Mouse (Mus musculus) liver, embryonic 14.5 days (tissue): Measurements from ENCODE around the gene Ppp1r12a. TPM values are rescaled to one million over a fixed set of nuclear protein-coding genes. Genes with fewer than 3 reads are reported as not detected.
A peak's percentile ranks its signal among the peaks of the same experiment; 100 is the strongest.

Experiments used
- ATAC-seq: fragments of 200-750 bp; cut with Nextera tagmentation; 2 replicates; pipeline ENCODE4 v1.8.0; 2017; ENCODE audit warnings: moderate number of reproducible peaks, mild to moderate bottlenecking, moderate library complexity; ENCODE audit not compliant: insufficient read depth
- DNase-seq, 3 experiments: peaks; one replicate each; pipeline ENCODE4 v3.0.0-alpha.2; 2012 to 2013; ENCODE audit warnings: low read depth in 3 of 3, low spot score in 3 of 3
- H3K27ac ChIP-seq: fragments of 300-500 bp; sonication (generic); 2 replicates; pipeline ENCODE4 v1.5.1; 2014; ENCODE audit warnings: moderate library complexity, mild to moderate bottlenecking, control low read depth, inconsistent platforms
- H3K27me3 ChIP-seq: fragments of 300-500 bp; sonication (generic); 2 replicates; pipeline ENCODE4 v1.6.1; 2014; ENCODE audit warnings: mild to moderate bottlenecking, low read length, moderate library complexity; ENCODE audit not compliant: control insufficient read depth, insufficient read depth
- H3K36me3 ChIP-seq: fragments of 300-500 bp; sonication (generic); replicated peaks from 2 replicates; pipeline ENCODE4 v1.6.1; 2014; ENCODE audit warnings: low read depth; ENCODE audit not compliant: control insufficient read depth, insufficient read depth
- H3K4me1 ChIP-seq, 2 experiments: fragments of 200-500 bp in 1 of 2; fragments of 300-500 bp in 1 of 2; sonication (generic) in 1 of 2; replicated peaks; 2 replicates each; pipeline ENCODE4 v1.6.1; 2012 to 2014; ENCODE audit warnings: antibody characterized with exemption in 1 of 2, inconsistent platforms in 1 of 2, low read length in 1 of 2; ENCODE audit not compliant: control insufficient read depth in 2 of 2, insufficient read depth in 2 of 2
- H3K4me2 ChIP-seq: fragments of 300-500 bp; sonication (generic); 2 replicates; pipeline ENCODE4 v1.6.1; 2014; ENCODE audit warnings: low read depth, mild to moderate bottlenecking, control low read depth, moderate library complexity
- H3K4me3 ChIP-seq, 2 experiments: fragments of 200-500 bp in 1 of 2; fragments of 300-500 bp in 1 of 2; sonication (generic) in 1 of 2; 2 replicates each; pipeline ENCODE4 v1.5.1; 2012 to 2014; ENCODE audit warnings: low read depth in 2 of 2, low read length in 2 of 2, mild to moderate bottlenecking in 2 of 2, control low read depth in 1 of 2, inconsistent platforms in 1 of 2, moderate library complexity in 1 of 2; ENCODE audit not compliant: insufficient read depth in 1 of 2
- H3K9ac ChIP-seq: fragments of 300-500 bp; sonication (generic); replicated peaks from 2 replicates; pipeline ENCODE4 v1.6.1; 2014; ENCODE audit warnings: mild to moderate bottlenecking, control low read depth, moderate library complexity
- H3K9me3 ChIP-seq: fragments of 300-500 bp; sonication (generic); 2 replicates; pipeline ENCODE4 v1.6.1; 2016; ENCODE audit warnings: low read length, mixed read lengths; ENCODE audit not compliant: control insufficient read depth
- CTCF ChIP-seq: IDR thresholded peaks from 2 replicates; pipeline ENCODE4 v1.5.1; 2016; ENCODE audit warnings: antibody characterized with exemption, low read depth, control low read depth
- EP300 ChIP-seq: IDR thresholded peaks from 2 replicates; pipeline ENCODE4 v1.6.1; 2016; ENCODE audit warnings: antibody characterized with exemption, low read depth
- WGBS: fragments of 180-500 bp; shearing (Covaris S2); extraction: QIAGEN DNeasy Blood & Tissue Kit; methylation state at CpG from one replicate; pipeline ENCODE4 v1.1.7; 2014; ENCODE audit not compliant: insufficient replicate concordance; 5-methylcytosine and 5-hydroxymethylcytosine counted together
- polyA plus RNA-seq, 2 experiments: library from polyadenylated mRNA; depleted of rRNA in 1 of 2; stranded (reverse) in 1 of 2; unstranded in 1 of 2; fragments of >200 nt; fragmentation: Nextera tagmentation in 1 of 2; extraction: Ambion mirVana in 1 of 2; gene quantifications; 2 replicates each; pipeline versions ENCODE4 v1.2.1 to v1.2.3; 2012 to 2014

Gene Ppp1r12a
- polyA plus RNA-seq, 2 experiments, result 18.7 to 27.2 TPM

- H3K9me3 ChIP-seq, result no peaks in the 10 kb centered on the region
- H3K27ac ChIP-seq, result no peak overlapping the region
- H3K4me1 ChIP-seq, result peaks cover 0 to 7% of the 10 kb centered on the region in 2 experiments; a peak in 2 of 4 replicates
- no peak overlapping the region for H3K4me2 ChIP-seq
- TF ChIP-seq EP300 (no peak), CTCF (no peak)
- 63% methylated on average over 5 of the region's 5 CpGs for WGBS
- H3K36me3 ChIP-seq, result no peaks in the 10 kb centered on the region
- peaks cover 31% of the 10 kb centered on the region for H3K27me3 ChIP-seq
- H3K9ac ChIP-seq, result no peak overlapping the region
- no peak for DNase-seq
- no peak overlapping the region for H3K4me3 ChIP-seq
- ATAC-seq, result no peak
These were observed 167.8 kb downstream of the Ppp1r12a start for GRCm38 (mm10) chr10:108329771-108330170.

- peak overlapping the region; percentile 73 for H3K4me2 ChIP-seq
- H3K36me3 ChIP-seq, result no peaks in the 10 kb centered on the region
- DNase-seq (no peak), ATAC-seq (no peak)
- H3K9ac ChIP-seq, result no peak overlapping the region
- no peak overlapping the region for H3K27ac ChIP-seq
- WGBS, result 17% methylated on average over 10 of the region's 10 CpGs
- H3K27me3 ChIP-seq, result peaks cover 31% of the 10 kb centered on the region
- TF ChIP-seq EP300 (no peak), CTCF (no peak)
- H3K4me3 ChIP-seq, result 0 out of 4 replicates have a peak overlapping the region, but pooled peaks of 1 of the 2 experiments have one; percentile 7
- peaks cover 0 to 8% of the 10 kb centered on the region in 2 experiments; a peak in 2 of 4 replicates for H3K4me1 ChIP-seq
- no peaks in the 10 kb centered on the region for H3K9me3 ChIP-seq
These were observed 169.0 kb downstream of the Ppp1r12a start for GRCm38 (mm10) chr10:108330964-108331363.

- Histone ChIP-seq H3K4me1 (peaks cover 0 to 8% of the 10 kb centered on the region in 2 experiments; a peak in 2 of 4 replicates), H3K4me3 (peak within 1 kb of the TSS; percentile 63 to 76), H3K27ac (no peak within 1 kb of the TSS), H3K9ac (peak within 1 kb of the TSS; percentile 64), H3K36me3 (no peaks in the 10 kb centered on the region), H3K9me3 (no peaks in the 10 kb centered on the region), H3K27me3 (peaks cover 31% of the 10 kb centered on the region), H3K4me2 (peak within 1 kb of the TSS; percentile 73)
- TF ChIP-seq EP300, result no peak
- no peak for TF ChIP-seq CTCF
- peak; percentile 88 for ATAC-seq
- WGBS, result under 1% methylated on average over 72 of the region's 85 CpGs
- DNase-seq, result peak; percentile 53 to 68 (median 67)
These were observed 170.0 kb downstream of the Ppp1r12a start, which contains the start of gene Pawr for GRCm38 (mm10) chr10:108331784-108332561. TSS of gene Pawr (plus strand) at chr10:108332121.

- WGBS, result under 1% methylated on average over 126 of the region's 129 CpGs
- TF ChIP-seq CTCF (no peak; the same call in 1 of the 2 replicates), EP300 (no peak)
- ATAC-seq, result peak; percentile 54
- DNase-seq, result peak in 2 of 3 experiments; percentile 10 to 22
- H3K36me3 ChIP-seq, result no peaks in the 10 kb centered on the region
- peak overlapping the region; percentile 73 for H3K4me2 ChIP-seq
- peak overlapping the region; percentile 64 for H3K9ac ChIP-seq
- peak overlapping the region; percentile 63 to 76 for H3K4me3 ChIP-seq
- H3K27ac ChIP-seq, result no peak overlapping the region
- peaks cover 31% of the 10 kb centered on the region for H3K27me3 ChIP-seq
- H3K9me3 ChIP-seq, result no peaks in the 10 kb centered on the region
- H3K4me1 ChIP-seq, result peaks cover 0 to 8% of the 10 kb centered on the region in 2 experiments; a peak in 2 of 4 replicates
These were observed 170.9 kb downstream of the Ppp1r12a start for GRCm38 (mm10) chr10:108332571-108333541.
